Mouse (Mus musculus) liver, embryonic 15.5 days (tissue): ENCODE measurements around the gene Adnp. TPM values are rescaled to one million over a fixed set of nuclear protein-coding genes. Genes with fewer than 3 reads are reported as not detected.

Experiments
- ATAC-seq: fragments of 200-750 bp; cut with Nextera tagmentation; 2 replicates; pipeline ENCODE4 v1.8.0; 2017; ENCODE audit warnings: moderate number of reproducible peaks, mild to moderate bottlenecking, moderate library complexity; ENCODE audit not compliant: insufficient read depth
- H3K27ac ChIP-seq: fragments of 300-500 bp; sonication (generic); replicated peaks from 2 replicates; pipeline ENCODE4 v1.5.1; 2015; ENCODE audit warnings: mild to moderate bottlenecking, inconsistent platforms
- H3K27me3 ChIP-seq: fragments of 300-500 bp; sonication (generic); 2 replicates; pipeline ENCODE4 v1.6.1; 2015; ENCODE audit warnings: mild to moderate bottlenecking, inconsistent platforms
- H3K36me3 ChIP-seq: fragments of 300-500 bp; sonication (generic); replicated peaks from 2 replicates; pipeline ENCODE4 v1.6.1; 2015; ENCODE audit warnings: moderate library complexity, mild to moderate bottlenecking, inconsistent platforms
- H3K4me1 ChIP-seq: fragments of 300-500 bp; sonication (generic); replicated peaks from 2 replicates; pipeline ENCODE4 v1.6.1; 2015; ENCODE audit warnings: inconsistent platforms
- H3K4me2 ChIP-seq: fragments of 300-500 bp; sonication (generic); 2 replicates; pipeline ENCODE4 v1.6.1; 2015; ENCODE audit warnings: moderate library complexity, mild to moderate bottlenecking, inconsistent platforms
- H3K4me3 ChIP-seq: fragments of 300-500 bp; sonication (generic); replicated peaks from 2 replicates; pipeline ENCODE4 v1.5.1; 2015; ENCODE audit warnings: mild to moderate bottlenecking, inconsistent platforms
- H3K9ac ChIP-seq: fragments of 300-500 bp; sonication (generic); 2 replicates; pipeline ENCODE4 v1.6.1; 2015; ENCODE audit warnings: moderate library complexity, mild to moderate bottlenecking, inconsistent platforms
- H3K9me3 ChIP-seq: fragments of 300-500 bp; sonication (generic); replicated peaks from 2 replicates; pipeline ENCODE4 v1.6.1; 2016; ENCODE audit warnings: inconsistent platforms
- WGBS: fragments of 180-500 bp; shearing (Covaris S2); methylation state at CpG from one replicate; pipeline ENCODE4 v1.1.7; 2015; ENCODE audit warnings: mixed read lengths; ENCODE audit not compliant: insufficient replicate concordance; 5-methylcytosine and 5-hydroxymethylcytosine counted together
- polyA plus RNA-seq: library from polyadenylated mRNA; unstranded; fragments of >200 nt; fragmentation: Nextera tagmentation; extraction: Ambion mirVana; gene quantifications from 2 replicates; pipeline ENCODE4 v1.2.1, GENCODE M21; 2015

Gene Adnp
- polyA plus RNA-seq, 1 experiment from 2014 or later: 1.8 TPM

- 77% methylated on average over 5 of the region's 5 CpGs for whole genome bisulfite sequencing
- no peak for ATAC-seq
These were observed 26.4 kb upstream of the Adnp start for GRCm38 (mm10) chr2:168233286-168233685.

GRCm38 (mm10) chr2:168231471-168231829 is 24.5 kb upstream of the Adnp start:
- 59% methylated on average over 33 of the region's 33 CpGs for WGBS
- ATAC-seq: no peak

More at GRCm38 (mm10) chr2:168233286-168233685, 26.4 kb upstream of the Adnp start:
- H3K27me3 ChIP-seq: no peaks in the 10 kb centered on the region
- no peak overlapping the region for H3K4me3 ChIP-seq
- H3K9ac ChIP-seq: no peak overlapping the region
- no peaks in the 10 kb centered on the region for H3K9me3 ChIP-seq
- H3K36me3 ChIP-seq: peaks cover 18% of the 10 kb centered on the region
- H3K4me2 ChIP-seq: no peak overlapping the region
- no peak overlapping the region for H3K27ac ChIP-seq
- H3K4me1 ChIP-seq: peaks cover 35% of the 10 kb centered on the region

GRCm38 (mm10) chr2:168230773-168231470 is 24.0 kb upstream of the Adnp start:
- H3K4me2 ChIP-seq: peak overlapping the region; percentile 99
- H3K27ac ChIP-seq: peak overlapping the region; percentile 87
- peaks cover 32% of the 10 kb centered on the region for H3K36me3 ChIP-seq
- H3K9ac ChIP-seq: peak overlapping the region; percentile 95
- peak overlapping the region; percentile 100 for H3K4me3 ChIP-seq
- H3K9me3 ChIP-seq: no peaks in the 10 kb centered on the region
- peak; percentile 67 for ATAC-seq
- H3K27me3 ChIP-seq: no peaks in the 10 kb centered on the region
- peaks cover 42% of the 10 kb centered on the region for H3K4me1 ChIP-seq
- WGBS: 2% methylated on average over 105 of the region's 105 CpGs

More at GRCm38 (mm10) chr2:168231471-168231829, 24.5 kb upstream of the Adnp start:
- peaks cover 42% of the 10 kb centered on the region for H3K4me1 ChIP-seq
- peak overlapping the region; percentile 99 for H3K4me2 ChIP-seq
- H3K27ac ChIP-seq: no peak overlapping the region
- H3K9me3 ChIP-seq: no peaks in the 10 kb centered on the region
- H3K27me3 ChIP-seq: no peaks in the 10 kb centered on the region
- H3K4me3 ChIP-seq: peak overlapping the region; percentile 100
- peak overlapping the region; percentile 95 for H3K9ac ChIP-seq
- H3K36me3 ChIP-seq: peaks cover 26% of the 10 kb centered on the region

GRCm38 (mm10) chr2:168230026-168230728 is 23.3 kb upstream of the Adnp start, which contains the start of the genes Gm20716, Dpm1 and Mocs3:
Gene Gm20716 (minus strand): TSS chr2:168230364.
Gene Dpm1 (minus strand): TSS chr2:168230591.
Gene Mocs3 (plus strand): TSS chr2:168230622.
- peak within 1 kb of the TSS; percentile 100 for H3K4me3 ChIP-seq
- H3K36me3 ChIP-seq: peaks cover 39% of the 10 kb centered on the region
- under 1% methylated on average over 73 of the region's 73 CpGs for WGBS
- no peaks in the 10 kb centered on the region for H3K27me3 ChIP-seq
- ATAC-seq: peak; percentile 82
- H3K9ac ChIP-seq: peak within 1 kb of the TSS; percentile 95
- H3K4me1 ChIP-seq: peaks cover 42% of the 10 kb centered on the region
- no peaks in the 10 kb centered on the region for H3K9me3 ChIP-seq
- peak within 1 kb of the TSS; percentile 87 for H3K27ac ChIP-seq
- peak within 1 kb of the TSS; percentile 99 for H3K4me2 ChIP-seq

- Histone ChIP-seq H3K36me3 (peaks cover 47% of the 10 kb centered on the region), H3K9ac (peak overlapping the region; percentile 95), H3K4me1 (peaks cover 42% of the 10 kb centered on the region), H3K27me3 (no peaks in the 10 kb centered on the region), H3K9me3 (no peaks in the 10 kb centered on the region), H3K4me2 (peak overlapping the region; percentile 99), H3K27ac (peak overlapping the region; percentile 87), H3K4me3 (peak overlapping the region; percentile 100)
- peak; percentile 31; the same call in 1 of the 2 replicates for ATAC-seq
- 10% methylated on average over 41 of the region's 41 CpGs for WGBS
These were observed 22.5 kb upstream of the Adnp start for GRCm38 (mm10) chr2:168229116-168230025.

- Histone ChIP-seq H3K36me3 (peaks cover 83% of the 10 kb centered on the region), H3K9me3 (no peaks in the 10 kb centered on the region), H3K4me2 (no peak overlapping the region), H3K27ac (no peak overlapping the region), H3K4me3 (no peak overlapping the region), H3K27me3 (no peaks in the 10 kb centered on the region), H3K4me1 (peaks cover 8% of the 10 kb centered on the region), H3K9ac (no peak overlapping the region)
- 83% methylated on average over 6 of the region's 6 CpGs for WGBS
- ATAC-seq: no peak
These were observed 16.4 kb upstream of the Adnp start for GRCm38 (mm10) chr2:168223326-168223725.

- H3K4me3 ChIP-seq: no peak overlapping the region
- H3K9ac ChIP-seq: no peak overlapping the region
- 66% methylated on average over 5 of the region's 5 CpGs for WGBS
- H3K4me2 ChIP-seq: no peak overlapping the region
- peaks cover 92% of the 10 kb centered on the region for H3K36me3 ChIP-seq
- no peaks in the 10 kb centered on the region for H3K27me3 ChIP-seq
- H3K4me1 ChIP-seq: no peaks in the 10 kb centered on the region
- no peaks in the 10 kb centered on the region for H3K9me3 ChIP-seq
- no peak overlapping the region for H3K27ac ChIP-seq
- ATAC-seq: no peak
These were observed 7.0 kb upstream of the Adnp start for GRCm38 (mm10) chr2:168213788-168214397.

- Histone ChIP-seq H3K9me3 (no peaks in the 10 kb centered on the region), H3K4me2 (peak overlapping the region; percentile 87), H3K27ac (peak overlapping the region; percentile 93), H3K9ac (peak overlapping the region; percentile 96; the same call in 1 of the 2 replicates), H3K36me3 (peaks cover 66% of the 10 kb centered on the region), H3K4me3 (no peak overlapping the region), H3K27me3 (no peaks in the 10 kb centered on the region), H3K4me1 (peaks cover 39% of the 10 kb centered on the region)
- 83% methylated on average over 3 of the region's 3 CpGs for WGBS
- no peak for ATAC-seq
These were observed 971 bp upstream of the Adnp start for GRCm38 (mm10) chr2:168207883-168208282.

GRCm38 (mm10) chr2:168205681-168206631 is 956 bp downstream of the Adnp start:
- Histone ChIP-seq H3K9ac (peak overlapping the region; percentile 96), H3K4me1 (peaks cover 51% of the 10 kb centered on the region), H3K27ac (peak overlapping the region; percentile 93), H3K4me3 (peak overlapping the region; percentile 98), H3K9me3 (no peaks in the 10 kb centered on the region), H3K36me3 (peaks cover 62% of the 10 kb centered on the region), H3K27me3 (no peaks in the 10 kb centered on the region), H3K4me2 (peak overlapping the region; percentile 87)
- ATAC-seq: peak; percentile 2
- WGBS: 1% methylated on average over 44 of the region's 49 CpGs
